In the genomic region with DNA sequence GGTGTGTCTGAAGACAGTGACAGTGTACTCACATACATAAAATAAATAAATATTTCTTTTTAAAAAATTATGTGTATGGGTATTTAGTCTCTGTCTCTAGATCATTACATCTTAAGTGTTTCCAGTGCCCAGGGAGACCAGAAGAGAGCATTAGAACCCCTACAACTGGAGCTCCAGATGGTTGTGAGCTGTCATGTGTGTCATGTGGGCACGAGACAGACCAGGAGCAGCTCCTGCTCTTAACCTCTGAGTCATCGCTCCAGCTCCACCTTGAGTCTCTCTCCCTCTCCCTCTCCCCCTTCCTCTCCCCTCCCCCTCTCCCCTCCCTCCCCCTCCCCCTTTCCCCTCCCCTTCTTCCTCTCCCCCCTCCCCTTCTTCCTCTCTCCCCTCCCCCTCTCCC, we compare ENCODE assay signal across 22 mouse cellular contexts. TPM values are rescaled to one million over a fixed set of nuclear protein-coding genes. Genes with fewer than 3 reads are reported as not detected.
A peak's percentile ranks its signal among the peaks of the same experiment; 100 is the strongest.
DNase-seq lines count a peak whose midpoint lies in the region; ATAC-seq and TF ChIP-seq lines count a peak whose summit lies in the region.
"Had no signal": no experiment of that assay in that cellular context is flagged by ENCODE, and none has a peak within 500 bp of the region (broad histone marks: within the 10 kb centered on the region; RNA-seq: fewer than 3 reads in every experiment).

No protein-coding gene starts in this region.

- TF ChIP-seq POLR2A in CH12.LX (IDR thresholded peaks at IDR 0.05; ENCODE audit: low read depth, low read length): no peak

- TF ChIP-seq EP300 in CH12.LX (IDR thresholded peaks at IDR 0.05; ENCODE audit: low read length): no peak

- TF ChIP-seq RAD21 in CH12.LX (IDR thresholded peaks at IDR 0.05; ENCODE audit: low read depth, low read length): no peak; the same call in 1 of the 2 replicates

- H3K4me3 ChIP-seq in embryonic facial prominence, embryonic 11.5 days (ENCODE audit: low read depth, low read length): no peak overlapping the region
- no peak overlapping the region for H3K4me3 ChIP-seq in embryonic facial prominence, embryonic 10.5 days
- H3K4me3 ChIP-seq in CH12.LX (replicated peaks in 1 of 3; ENCODE audit: low read depth in 2 of 3, low read length in 2 of 3, poor library complexity in 1 of 3): no peak overlapping the region
- no peak overlapping the region for H3K4me3 ChIP-seq in macrophage (ENCODE audit: inconsistent target)
- H3K4me3 ChIP-seq: forebrain, embryonic 15.5 days; heart, adult 2 months; hindbrain, embryonic 13.5 days; limb, embryonic 12.5 days; midbrain, embryonic 15.5 days; neural tube, embryonic 13.5 days had no signal

- no peak overlapping the region for H3K4me2 ChIP-seq in embryonic facial prominence, embryonic 11.5 days (ENCODE audit: low read depth, low read length)
- no peak overlapping the region for H3K4me2 ChIP-seq in CH12.LX (ENCODE audit: insufficient read depth, low read depth, poor library complexity, severe bottlenecking)
- H3K4me2 ChIP-seq: forebrain, embryonic 15.5 days; hindbrain, embryonic 13.5 days; limb, embryonic 12.5 days; liver, embryonic 11.5 days; midbrain, embryonic 15.5 days; neural tube, embryonic 13.5 days had no signal

- no peaks in the 10 kb centered on the region for H3K27me3 ChIP-seq in embryonic facial prominence, embryonic 11.5 days (ENCODE audit: control insufficient read depth, insufficient read depth, low read length)
- H3K27me3 ChIP-seq in embryonic facial prominence, embryonic 10.5 days (replicated peaks; ENCODE audit: low read depth, poor library complexity, severe bottlenecking): no peaks in the 10 kb centered on the region
- no peaks in the 10 kb centered on the region for H3K27me3 ChIP-seq in CH12.LX (replicated peaks)
- H3K27me3 ChIP-seq: forebrain, embryonic 15.5 days; hindbrain, embryonic 13.5 days; limb, embryonic 12.5 days; midbrain, embryonic 15.5 days; neural tube, embryonic 13.5 days; Patski had no signal

- peak; percentile 11 for DNase-seq in embryonic facial prominence, embryonic 11.5 days (ENCODE audit: low spot score)
- no peak for DNase-seq in embryonic facial prominence, embryonic 10.5 days (ENCODE audit: low spot score)
- DNase-seq in 3134 (ENCODE audit: extremely low read depth, insufficient read length, low spot score): peak; percentile 39
- DNase-seq in CH12.LX (ENCODE audit: extremely low read depth): no peak
- no peak for DNase-seq in B cell, adult 2 months
- DNase-seq: cerebellum, adult 11-12 months; cerebellum, postnatal 14 days; gastrocnemius, postnatal 14 days; heart, adult 2 months; kidney, adult 18-20 months; kidney, postnatal 4 days; liver, postnatal 0 days had no signal

- peak in 1 of 2 experiments; percentile 8; a peak in 1 of 4 replicates for TF ChIP-seq CTCF in CH12.LX (conservative IDR thresholded peaks at IDR 0.05 in 1 of 2, IDR thresholded peaks at IDR 0.05 in 1 of 2; ENCODE audit: low read depth in 2 of 2, low read length in 2 of 2)

- H3K4me1 ChIP-seq in embryonic facial prominence, embryonic 11.5 days (ENCODE audit: control insufficient read depth, insufficient read depth, low read length): no peaks in the 10 kb centered on the region
- H3K4me1 ChIP-seq in embryonic facial prominence, embryonic 10.5 days: peaks cover 26% of the 10 kb centered on the region
- H3K4me1 ChIP-seq in CH12.LX (ENCODE audit: control insufficient read depth in 1 of 2, insufficient read depth in 2 of 2): peaks cover 11 to 32% of the 10 kb centered on the region in 2 experiments
- H3K4me1 ChIP-seq: forebrain, embryonic 15.5 days; midbrain, embryonic 15.5 days had no signal

- H3K79me2 ChIP-seq in CH12.LX (replicated peaks; ENCODE audit: control insufficient read depth, extremely low read depth, insufficient read depth, poor library complexity, severe bottlenecking) (no peaks in the 10 kb centered on the region), macrophage (ENCODE audit: inconsistent target) (peaks cover 1% of the 10 kb centered on the region; the same call in 1 of the 2 replicates)

- in situ Hi-C loops in CH12.LX (cut with MboI; ENCODE audit: low pct_ligation_motif_present, low pct_unique_long_range_greater_than_20kb, low sequenced_read_pairs): loop anchor here (5.0 to 25.0 kb wide), 2 partner anchors 118 to 387 kb away; no protein-coding TSS in a partner anchor

- no peak overlapping the region for H3K9ac ChIP-seq in embryonic facial prominence, embryonic 11.5 days (replicated peaks; ENCODE audit: low read length)
- H3K9ac ChIP-seq in CH12.LX (ENCODE audit: insufficient read depth, low read depth): no peak overlapping the region
- H3K9ac ChIP-seq: forebrain, embryonic 15.5 days; hindbrain, embryonic 13.5 days; limb, embryonic 12.5 days; liver, postnatal 0 days; midbrain, embryonic 15.5 days; neural tube, embryonic 13.5 days had no signal

- WGBS in embryonic facial prominence, embryonic 11.5 days: 73% methylated on average over 2 of the region's 2 CpGs
- 57% methylated on average over 2 of the region's 2 CpGs for whole genome bisulfite sequencing in embryonic facial prominence, embryonic 10.5 days
- 25% methylated on average over 1 of the region's 2 CpGs for WGBS in macrophage (ENCODE audit: missing documents)

- ATAC-seq in embryonic facial prominence, embryonic 11.5 days (replicated peaks; ENCODE audit: insufficient number of reproducible peaks, low FRiP score, low TSS enrichment, low read depth): no peak; the same call in 1 of the 2 replicates
- no peak for ATAC-seq in granulocyte monocyte progenitor cell, adult 5-6 weeks (replicated peaks; ENCODE audit: poor library complexity, severe bottlenecking)
- ATAC-seq: forebrain, embryonic 15.5 days; liver, postnatal 0 days; lung, postnatal 0 days; midbrain, embryonic 15.5 days; Patski had no signal

- no peaks in the 10 kb centered on the region for H3K36me3 ChIP-seq in embryonic facial prominence, embryonic 11.5 days (replicated peaks; ENCODE audit: control insufficient read depth, insufficient read depth, low read depth, low read length)
- no peaks in the 10 kb centered on the region for H3K36me3 ChIP-seq in embryonic facial prominence, embryonic 10.5 days (replicated peaks)
- no peaks in the 10 kb centered on the region for H3K36me3 ChIP-seq in CH12.LX (replicated peaks in 1 of 2; ENCODE audit: control insufficient read depth in 1 of 2, insufficient read depth in 1 of 2, low read length in 1 of 2)
- H3K36me3 ChIP-seq in macrophage (ENCODE audit: inconsistent target): no peaks in the 10 kb centered on the region
- H3K36me3 ChIP-seq: forebrain, embryonic 15.5 days; hindbrain, embryonic 13.5 days; limb, embryonic 12.5 days; midbrain, embryonic 15.5 days; neural tube, embryonic 13.5 days had no signal

- dilution Hi-C loops in CH12.LX (cut with MboI; ENCODE audit: extremely low pct_ligation_motif_present, extremely low pct_unique_long_range_greater_than_20kb, low sequenced_read_pairs): no loop called here

- H3K9me3 ChIP-seq in embryonic facial prominence, embryonic 11.5 days (replicated peaks; ENCODE audit: control insufficient read depth, low read length): no peaks in the 10 kb centered on the region
- H3K9me3 ChIP-seq in embryonic facial prominence, embryonic 10.5 days: peaks cover 7% of the 10 kb centered on the region
- H3K9me3 ChIP-seq in CH12.LX (replicated peaks; ENCODE audit: low read length): peaks cover 7% of the 10 kb centered on the region
- H3K9me3 ChIP-seq: forebrain, embryonic 15.5 days; hindbrain, embryonic 13.5 days; midbrain, embryonic 15.5 days; neural tube, embryonic 13.5 days had no signal

- H3K27ac ChIP-seq in embryonic facial prominence, embryonic 11.5 days (replicated peaks; ENCODE audit: low read depth, low read length): no peak overlapping the region
- H3K27ac ChIP-seq in embryonic facial prominence, embryonic 10.5 days (replicated peaks): no peak overlapping the region
- H3K27ac ChIP-seq in CH12.LX (ENCODE audit: insufficient read depth, low read depth): no peak overlapping the region
- H3K27ac ChIP-seq in macrophage: peak overlapping the region; percentile 93
- H3K27ac ChIP-seq: forebrain, embryonic 15.5 days; heart, adult 2 months; hindbrain, embryonic 13.5 days; limb, embryonic 12.5 days; midbrain, embryonic 15.5 days; neural tube, embryonic 13.5 days had no signal

TF ChIP-seq in CH12.LX, 34 proteins besides CTCF, POLR2A, EP300 and RAD21:
- TF ChIP-seq RCOR1 (conservative IDR thresholded peaks at IDR 0.05; ENCODE audit: low read depth, low read length): no peak
- TF ChIP-seq BHLHE40 (IDR thresholded peaks at IDR 0.05; ENCODE audit: low read depth, low read length): peak; percentile 74

RNA-seq across cellular contexts. Expression of a gene that starts 25.9 kb away (rescaled TPM):
- polyA plus RNA-seq in embryonic facial prominence, embryonic 11.5 days (2014; fragmentation: Nextera tagmentation; extraction: Ambion mirVana): 36.1 and 36.8 TPM in 2 replicates
- polyA plus RNA-seq in embryonic facial prominence, embryonic 10.5 days (2016; fragmentation: Nextera tagmentation; extraction: Ambion mirVana): 68.1 and 69.9 TPM in 2 replicates
- 34.0 and 35.1 TPM in 2 replicates for total RNA-seq in CH12.LX (2012; rRNA removed)
- total RNA-seq in CH12.LX (2014; rRNA removed): 29.5 and 33.6 TPM in 2 replicates
- polyA plus RNA-seq in CH12.LX (2012; ENCODE audit: insufficient read length, low read depth): 76.1 and 84.5 TPM in 2 replicates
- total RNA-seq in macrophage (2018; cell fraction: chromatin; rRNA removed): 100 to 1,000 TPM; 113 to 715 (median 441) TPM
- 100 to 1,000 TPM in 8 of 26 experiments, 10 to 100 TPM in 18; 32.1 to 112 (median 96.4) TPM for total RNA-seq in macrophage (2018; cell fraction: cytosol; rRNA removed)
- 100 to 1,000 TPM in 22 of 26 experiments, 10 to 100 TPM in 4; 57.9 to 347 (median 193) TPM for total RNA-seq in macrophage (2018; cell fraction: nucleus; rRNA removed)
- 52.3 to 95.5 TPM (median 75.2 TPM) in 3 replicates for polyA plus RNA-seq in macrophage (2018)
- total RNA-seq in granulocyte monocyte progenitor cell, adult 5-6 weeks (2014; fragmentation: Nextera tagmentation): 53.0 and 58.3 TPM in 2 replicates
- 32.2 and 33.7 TPM in 2 replicates for total RNA-seq in granulocyte monocyte progenitor cell, adult 5-6 weeks (2017)

Comparison
In these comparisons a context has a peak if more than half of its experiments do, and no peak if none do; other contexts are left out.
1. DNase-seq: peak in embryonic facial prominence, embryonic 11.5 days (single experiment) and 3134 (single experiment); none in embryonic facial prominence, embryonic 10.5 days (single experiment), CH12.LX (single experiment) and B cell, adult 2 months (0 of 2).